9 mouse cellular contexts compared by ENCODE assay signal in genomic region chr16:43503010-43503635, GRCm38 (mm10).
DNase-seq lines count a peak whose midpoint lies in the region; ATAC-seq lines count a peak whose summit lies in the region.
"Had no signal": no experiment of that assay in that cellular context is flagged by ENCODE, and none has a peak within 500 bp of the region (broad histone marks: within the 10 kb centered on the region; RNA-seq: fewer than 3 reads in every experiment).

No protein-coding gene starts in this region.

- no peaks in the 10 kb centered on the region for H3K27me3 ChIP-seq in heart, embryonic 15.5 days

- H3K4me3 ChIP-seq in heart, embryonic 15.5 days = peak overlapping the region; percentile 59
- H3K4me3 ChIP-seq: liver, embryonic 15.5 days had no signal

- no peaks in the 10 kb centered on the region for H3K36me3 ChIP-seq in heart, embryonic 15.5 days
- H3K36me3 ChIP-seq: liver, embryonic 15.5 days had no signal

- peak overlapping the region; percentile 88 for H3K27ac ChIP-seq in heart, embryonic 15.5 days
- H3K27ac ChIP-seq: liver, embryonic 15.5 days had no signal

- intact Hi-C loops in left cerebral cortex, postnatal 4 days (cut with DNase I) = no loop called here
- intact Hi-C loops in left cerebral cortex, postnatal 25 days (cut with DNase I) = loop anchor here (2.0 kb wide), 1 partner anchor 36 kb away; no protein-coding TSS in a partner anchor

- ATAC-seq in heart, embryonic 15.5 days (replicated peaks; ENCODE audit: insufficient number of reproducible peaks, insufficient read depth, low FRiP score, low read depth) = 0 out of 2 replicates have a peak, but pooled peaks have one; percentile 50
- ATAC-seq in megakaryocyte progenitor cell, adult 5-6 weeks (replicated peaks; ENCODE audit: poor library complexity) = peak; percentile 15; the same call in 1 of the 2 replicates

- H3K9me3 ChIP-seq in heart, embryonic 15.5 days (replicated peaks) = no peaks in the 10 kb centered on the region
- H3K9me3 ChIP-seq: liver, embryonic 15.5 days had no signal

- H3K9ac ChIP-seq in heart, embryonic 15.5 days = peak overlapping the region; percentile 65
- H3K9ac ChIP-seq: liver, embryonic 15.5 days had no signal

- H3K4me2 ChIP-seq in heart, embryonic 15.5 days = peak overlapping the region; percentile 76

- WGBS in heart, embryonic 15.5 days = 7% methylated on average over 13 of the region's 13 CpGs

- H3K4me1 ChIP-seq in heart, embryonic 15.5 days (replicated peaks) = peaks cover 31% of the 10 kb centered on the region
- H3K4me1 ChIP-seq: liver, embryonic 15.5 days had no signal

- peak; percentile 62 for DNase-seq in left cerebral cortex, postnatal 4 days
- no peak for DNase-seq in left cerebral cortex, postnatal 25 days (ENCODE audit: low spot score in 2 of 2)
- DNase-seq in cerebellum, adult 9-11 months = peak; percentile 62
- DNase-seq in thymus, postnatal 36 days = no peak
- DNase-seq in spleen, adult 18-20 months = no peak
- no peak for DNase-seq in kidney, adult 18-20 months

Comparison
In these comparisons a context has a peak if more than half of its experiments do, and no peak if none do; other contexts are left out.
1. DNase-seq: peak in left cerebral cortex, postnatal 4 days (single experiment) and cerebellum, adult 9-11 months (single experiment); none in left cerebral cortex, postnatal 25 days (0 of 2), thymus, postnatal 36 days (0 of 2), spleen, adult 18-20 months (0 of 2) and kidney, adult 18-20 months (single experiment).